Mouse (Mus musculus) 416B (cell line): ENCODE measurements around the gene Slc25a45.

Source experiments
- DNase-seq: peaks from one replicate; pipeline ENCODE4 v3.0.0; 2011; ENCODE audit warnings: low read depth

Gene Slc25a45

GRCm38 (mm10) chr19:5929634-5930596 lies 52.3 kb downstream of the Slc25a45 start:
- peak; percentile 27 for DNase-seq

- DNase-seq = no peak
Measured at GRCm38 (mm10) chr19:5935266-5935665, 57.7 kb downstream of the Slc25a45 start.
